Comparison of ENCODE assay signal across 9 mouse cellular contexts in the genomic region with DNA sequence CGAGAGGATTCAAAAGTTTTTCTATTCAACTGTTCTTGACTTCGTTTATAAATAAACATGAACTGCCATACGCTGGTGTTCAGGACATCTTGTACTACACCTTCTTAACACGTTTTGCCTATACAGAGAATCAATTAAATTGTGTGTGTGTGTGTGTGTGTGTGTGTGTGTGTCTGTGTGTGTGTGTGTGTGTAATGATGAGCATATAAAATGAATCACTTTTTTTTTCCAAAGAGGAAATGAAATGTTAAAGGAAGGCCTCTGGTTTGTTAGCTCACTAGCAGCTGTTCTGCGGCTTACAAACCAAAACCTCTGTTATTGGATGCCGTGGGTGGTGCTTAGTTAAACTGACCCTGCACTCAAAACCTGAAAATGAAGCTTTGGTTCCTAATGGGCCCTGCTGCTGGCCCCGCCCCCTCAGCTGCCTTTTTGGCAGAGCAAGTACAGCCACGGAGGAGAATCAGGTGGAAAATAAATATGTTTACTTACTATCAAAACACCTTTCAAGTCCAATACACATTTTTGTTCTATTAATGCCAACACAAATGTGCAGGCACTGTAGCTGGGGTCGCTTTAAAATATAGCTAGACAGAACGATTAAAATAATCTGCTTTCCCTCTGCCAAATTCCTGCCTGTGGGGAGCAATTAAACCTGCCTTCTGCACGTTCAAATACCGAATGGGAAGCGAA.
DNase-seq lines count a peak whose midpoint lies in the region; ATAC-seq and TF ChIP-seq lines count a peak whose summit lies in the region.
"Had no signal": no experiment of that assay in that cellular context is flagged by ENCODE, and none has a peak within 500 bp of the region (broad histone marks: within the 10 kb centered on the region; RNA-seq: fewer than 3 reads in every experiment).

No protein-coding gene starts in this region.

- no peak overlapping the region for H3K27ac ChIP-seq in heart, postnatal 0 days (ENCODE audit: low read depth)
- no peak overlapping the region for H3K27ac ChIP-seq in heart, embryonic 10.5 days
- 0 out of 2 replicates have a peak overlapping the region, but pooled peaks have one; percentile 28 for H3K27ac ChIP-seq in forebrain, embryonic 15.5 days (replicated peaks)
- H3K27ac ChIP-seq in midbrain, embryonic 10.5 days (replicated peaks) = peak overlapping the region; percentile 81

- TF ChIP-seq EP300 in heart, postnatal 0 days (IDR thresholded peaks at IDR 0.05; ENCODE audit: low read depth) = no peak

- TF ChIP-seq CTCF in heart, postnatal 0 days (IDR thresholded peaks at IDR 0.05; ENCODE audit: low read depth) = no peak

- 0 out of 2 replicates have a peak, but pooled peaks cover 9% of the 10 kb centered on the region for H3K4me1 ChIP-seq in heart, postnatal 0 days (ENCODE audit: control insufficient read depth, insufficient read depth)
- 0 out of 2 replicates have a peak, but pooled peaks cover 3% of the 10 kb centered on the region for H3K4me1 ChIP-seq in heart, embryonic 10.5 days
- peaks cover 33% of the 10 kb centered on the region for H3K4me1 ChIP-seq in forebrain, embryonic 15.5 days
- peaks cover 90% of the 10 kb centered on the region for H3K4me1 ChIP-seq in midbrain, embryonic 10.5 days

- no peaks in the 10 kb centered on the region for H3K9me3 ChIP-seq in heart, postnatal 0 days (replicated peaks; ENCODE audit: control insufficient read depth, low read length)
- no peaks in the 10 kb centered on the region for H3K9me3 ChIP-seq in heart, embryonic 10.5 days
- no peaks in the 10 kb centered on the region for H3K9me3 ChIP-seq in forebrain, embryonic 15.5 days
- H3K9me3 ChIP-seq in midbrain, embryonic 10.5 days (replicated peaks) = no peaks in the 10 kb centered on the region

- no peak overlapping the region for H3K4me3 ChIP-seq in heart, postnatal 0 days (ENCODE audit: low read depth, low read length)
- no peak overlapping the region for H3K4me3 ChIP-seq in heart, embryonic 10.5 days
- H3K4me3 ChIP-seq in forebrain, embryonic 15.5 days = no peak overlapping the region
- no peak overlapping the region for H3K4me3 ChIP-seq in midbrain, embryonic 10.5 days

- WGBS in heart, postnatal 0 days = 43% methylated on average over 13 of the region's 13 CpGs
- 53% methylated on average over 13 of the region's 13 CpGs for WGBS in heart, embryonic 10.5 days
- 19% methylated on average over 13 of the region's 13 CpGs for WGBS in forebrain, embryonic 15.5 days
- WGBS in midbrain, embryonic 10.5 days = 36% methylated on average over 13 of the region's 13 CpGs

- ATAC-seq in heart, postnatal 0 days (ENCODE audit: insufficient read depth, low read depth) = no peak
- ATAC-seq in forebrain, embryonic 15.5 days (replicated peaks) = peak; percentile 71; the same call in 1 of the 2 replicates

- no peaks in the 10 kb centered on the region for H3K27me3 ChIP-seq in heart, postnatal 0 days (ENCODE audit: control insufficient read depth, insufficient read depth, low read length)
- H3K27me3 ChIP-seq in heart, embryonic 10.5 days (ENCODE audit: insufficient read depth, poor library complexity, severe bottlenecking) = no peaks in the 10 kb centered on the region
- H3K27me3 ChIP-seq in forebrain, embryonic 15.5 days = no peaks in the 10 kb centered on the region
- H3K27me3 ChIP-seq in midbrain, embryonic 10.5 days (ENCODE audit: low read depth, poor library complexity, severe bottlenecking) = peaks cover 9% of the 10 kb centered on the region; the same call in 1 of the 2 replicates

- no peaks in the 10 kb centered on the region for H3K36me3 ChIP-seq in heart, postnatal 0 days (replicated peaks; ENCODE audit: control insufficient read depth, insufficient read depth, low read length)
- H3K36me3 ChIP-seq in heart, embryonic 10.5 days = no peaks in the 10 kb centered on the region
- H3K36me3 ChIP-seq in forebrain, embryonic 15.5 days = no peaks in the 10 kb centered on the region
- no peaks in the 10 kb centered on the region for H3K36me3 ChIP-seq in midbrain, embryonic 10.5 days

- H3K4me2 ChIP-seq in heart, postnatal 0 days (ENCODE audit: low read depth, low read length) = 0 out of 2 replicates have a peak overlapping the region, but pooled peaks have one; percentile 16
- H3K4me2 ChIP-seq in forebrain, embryonic 15.5 days (replicated peaks) = no peak overlapping the region

- no peak for DNase-seq in heart, postnatal 0 days (ENCODE audit: low spot score)
- DNase-seq in heart, embryonic 10.5 days (ENCODE audit: low spot score) = no peak
- peak; percentile 7 for DNase-seq in R1 (ENCODE audit: low read depth, low spot score)
- peak; percentile 29 for DNase-seq in midbrain, embryonic 10.5 days (ENCODE audit: low spot score)
- no peak for DNase-seq in natural killer cell, adult 2 months (ENCODE audit: low spot score in 2 of 2)
- DNase-seq in c-Kit-positive CD71-positive TER-119-positive erythroid progenitor cells, embryonic 14.5 days (ENCODE audit: low spot score) = no peak
- DNase-seq in T-cell, adult 2 months (ENCODE audit: low spot score) = no peak
- DNase-seq: thymus, postnatal 25 days had no signal

- H3K9ac ChIP-seq in heart, postnatal 0 days (replicated peaks; ENCODE audit: low read depth, low read length) = no peak overlapping the region
- H3K9ac ChIP-seq in forebrain, embryonic 15.5 days (replicated peaks) = no peak overlapping the region

Comparison
In these comparisons a context has a peak if more than half of its experiments do, and no peak if none do; other contexts are left out.
1. DNase-seq: peak in R1 (single experiment) and midbrain, embryonic 10.5 days (single experiment); none in heart, postnatal 0 days (single experiment), heart, embryonic 10.5 days (single experiment), natural killer cell, adult 2 months (0 of 2), c-Kit-positive CD71-positive TER-119-positive erythroid progenitor cells, embryonic 14.5 days (single experiment) and T-cell, adult 2 months (single experiment).
2. H3K27ac ChIP-seq: peak in forebrain, embryonic 15.5 days (single experiment) and midbrain, embryonic 10.5 days (single experiment); none in heart, postnatal 0 days (single experiment) and heart, embryonic 10.5 days (single experiment).